Mouse (Mus musculus) heart, adult 2 months (tissue): ENCODE measurements around the gene 4931409K22Rik. TPM values are rescaled to one million over a fixed set of nuclear protein-coding genes. Genes with fewer than 3 reads are reported as not detected.

Experiments
- DNase-seq, 2 experiments: peaks; one replicate each; pipeline ENCODE4 v3.0.0; 2021
- H3K27ac ChIP-seq: fragments of 200-600 bp; 2 replicates; pipeline ENCODE4 v1.8.1; 2022
- H3K27me3 ChIP-seq: fragments of 200-500 bp; 2 replicates; pipeline ENCODE4 v1.6.1; 2012; ENCODE audit warnings: mild to moderate bottlenecking, low read length, inconsistent platforms, mixed read lengths; ENCODE audit not compliant: control insufficient read depth, insufficient read depth
- H3K36me3 ChIP-seq: fragments of 200-500 bp; 2 replicates; pipeline ENCODE4 v1.6.1; 2012; ENCODE audit warnings: low read length, inconsistent platforms; ENCODE audit not compliant: control insufficient read depth, insufficient read depth
- H3K4me1 ChIP-seq: fragments of 200-500 bp; 2 replicates; pipeline ENCODE4 v1.6.1; 2011; ENCODE audit warnings: low read length; ENCODE audit not compliant: control insufficient read depth, insufficient read depth
- H3K4me3 ChIP-seq: fragments of 200-600 bp; 2 replicates; pipeline ENCODE4 v1.8.1; 2022
- H3K79me2 ChIP-seq: fragments of 200-500 bp; replicated peaks from 2 replicates; pipeline ENCODE4 v1.6.1; 2012; ENCODE audit warnings: mild to moderate bottlenecking, inconsistent platforms, low read length, moderate library complexity, mixed read lengths; ENCODE audit not compliant: control insufficient read depth, insufficient read depth
- H3K9ac ChIP-seq: fragments of 200-500 bp; 2 replicates; pipeline ENCODE4 v1.6.1; 2012; ENCODE audit warnings: low read depth, mild to moderate bottlenecking, control low read depth, inconsistent platforms, low read length, mixed read lengths
- CTCF ChIP-seq: fragments of 200-600 bp; IDR thresholded peaks from 2 replicates; pipeline ENCODE4 v1.8.1; 2022; ENCODE audit warnings: antibody characterized with exemption, mild to moderate bottlenecking, moderate library complexity
- EP300 ChIP-seq: fragments of 200-500 bp; IDR thresholded peaks from 2 replicates; pipeline ENCODE4 v1.6.1; 2011; ENCODE audit warnings: low read depth, low read length, control low read depth; ENCODE audit not compliant: insufficient read depth
- POLR2A ChIP-seq: fragments of 200-500 bp; IDR thresholded peaks from 2 replicates; pipeline ENCODE4 v1.6.1; 2011; ENCODE audit warnings: mild to moderate bottlenecking, low read depth, low read length, control low read depth; ENCODE audit not compliant: insufficient read depth
- WGBS: fragments of 180-500 bp; shearing (Covaris S2); methylation state at CpG from one replicate; pipeline ENCODE4 v1.1.7; 2018; 5-methylcytosine and 5-hydroxymethylcytosine counted together
- intact Hi-C: fragments of 180-260 bp; cut with DNase I; formaldehyde crosslinking; loops from one replicate; pipeline ENCODE4 v1.15.1; 2025
- polyA plus RNA-seq: library from polyadenylated mRNA; depleted of rRNA; stranded (reverse); fragments of >200 nt; gene quantifications from 2 replicates; pipeline ENCODE4 v1.2.3, GENCODE M21; 2012
- total RNA-seq, 2 experiments: library from RNA; stranded (reverse); gene quantifications; 2 replicates each; pipeline ENCODE4 v1.2.3; 2021

The 4931409K22Rik gene
- total and polyA plus RNA-seq, 3 experiments = 0.06 TPM; not detected in 2

GRCm38 (mm10) chr5:24524522-24524921 is 32.1 kb downstream of the 4931409K22Rik start:
- intact Hi-C loops = no loop called here
- H3K27ac ChIP-seq = no peak overlapping the region
- no peak overlapping the region for H3K9ac ChIP-seq
- no peak for DNase-seq
- TF ChIP-seq CTCF (no peak), EP300 (no peak), POLR2A (no peak)
- H3K4me3 ChIP-seq = no peak overlapping the region
- H3K36me3 ChIP-seq = no peaks in the 10 kb centered on the region
- peaks cover 26% of the 10 kb centered on the region for H3K27me3 ChIP-seq
- no peaks in the 10 kb centered on the region for H3K79me2 ChIP-seq
- no peaks in the 10 kb centered on the region for H3K4me1 ChIP-seq
- WGBS = 19% methylated on average over 4 of the region's 4 CpGs

- WGBS = 69% methylated on average over 8 of the region's 8 CpGs
- intact Hi-C loops = no loop called here
- Histone ChIP-seq H3K79me2 (no peaks in the 10 kb centered on the region), H3K4me1 (no peaks in the 10 kb centered on the region), H3K27ac (no peak overlapping the region), H3K36me3 (no peaks in the 10 kb centered on the region), H3K27me3 (peaks cover 26% of the 10 kb centered on the region), H3K4me3 (no peak overlapping the region), H3K9ac (no peak overlapping the region)
- no peak for TF ChIP-seq POLR2A
- TF ChIP-seq CTCF = no peak
- TF ChIP-seq EP300 = no peak
- DNase-seq = no peak
These were observed 32.8 kb downstream of the 4931409K22Rik start for GRCm38 (mm10) chr5:24523806-24524205.

- H3K4me3 ChIP-seq = no peak overlapping the region
- no peak overlapping the region for H3K9ac ChIP-seq
- TF ChIP-seq EP300 (no peak), CTCF (no peak), POLR2A (no peak)
- no peak overlapping the region for H3K27ac ChIP-seq
- no peaks in the 10 kb centered on the region for H3K36me3 ChIP-seq
- no peaks in the 10 kb centered on the region for H3K79me2 ChIP-seq
- H3K4me1 ChIP-seq = no peaks in the 10 kb centered on the region
- intact Hi-C loops = no loop called here
- peaks cover 17% of the 10 kb centered on the region for H3K27me3 ChIP-seq
- no peak for DNase-seq
- WGBS = 63% methylated on average over 8 of the region's 8 CpGs
These were observed 35.2 kb downstream of the 4931409K22Rik start for GRCm38 (mm10) chr5:24521366-24521765.

GRCm38 (mm10) chr5:24512271-24512670 is 44.3 kb downstream of the 4931409K22Rik start:
- WGBS = 29% methylated on average over 8 of the region's 8 CpGs
- no peak overlapping the region for H3K4me3 ChIP-seq
- H3K79me2 ChIP-seq = no peaks in the 10 kb centered on the region
- H3K4me1 ChIP-seq = no peaks in the 10 kb centered on the region
- peak in 1 of 2 experiments; percentile 52 for DNase-seq
- no peaks in the 10 kb centered on the region for H3K36me3 ChIP-seq
- H3K9ac ChIP-seq = no peak overlapping the region
- H3K27me3 ChIP-seq = no peaks in the 10 kb centered on the region; the same call in 1 of the 2 replicates
- no peak overlapping the region for H3K27ac ChIP-seq
- intact Hi-C loops = no loop called here
- TF ChIP-seq CTCF (no peak), POLR2A (no peak), EP300 (no peak)

- Histone ChIP-seq H3K27ac (no peak overlapping the region), H3K4me3 (no peak overlapping the region), H3K4me1 (no peaks in the 10 kb centered on the region), H3K79me2 (no peaks in the 10 kb centered on the region), H3K36me3 (no peaks in the 10 kb centered on the region), H3K27me3 (no peaks in the 10 kb centered on the region), H3K9ac (no peak overlapping the region)
- WGBS = 48% methylated on average over 11 of the region's 11 CpGs
- TF ChIP-seq EP300 = no peak
- TF ChIP-seq CTCF = peak; percentile 80
- DNase-seq = peak; percentile 35 to 57
- intact Hi-C loops = loop anchor here (1.0 kb wide), 2 partner anchors 87 to 142 kb away; no protein-coding TSS in a partner anchor
These were observed 46.0 kb downstream of the 4931409K22Rik start for GRCm38 (mm10) chr5:24510635-24511034.

- DNase-seq = no peak
- no peak overlapping the region for H3K9ac ChIP-seq
- no peak overlapping the region for H3K27ac ChIP-seq
- H3K79me2 ChIP-seq = no peaks in the 10 kb centered on the region
- no peaks in the 10 kb centered on the region for H3K4me1 ChIP-seq
- H3K27me3 ChIP-seq = no peaks in the 10 kb centered on the region
- intact Hi-C loops = no loop called here
- 92% methylated on average over 7 of the region's 7 CpGs for WGBS
- H3K36me3 ChIP-seq = no peaks in the 10 kb centered on the region
- TF ChIP-seq EP300 (no peak), CTCF (no peak), POLR2A (no peak)
- no peak overlapping the region for H3K4me3 ChIP-seq
These were observed 48.2 kb downstream of the 4931409K22Rik start for GRCm38 (mm10) chr5:24508406-24508805.

GRCm38 (mm10) chr5:24505513-24505912 is 51.1 kb downstream of the 4931409K22Rik start:
- Histone ChIP-seq H3K36me3 (no peaks in the 10 kb centered on the region), H3K9ac (no peak overlapping the region), H3K27me3 (no peaks in the 10 kb centered on the region), H3K4me3 (no peak overlapping the region), H3K79me2 (no peaks in the 10 kb centered on the region), H3K4me1 (no peaks in the 10 kb centered on the region), H3K27ac (no peak overlapping the region)
- no peak for TF ChIP-seq POLR2A
- TF ChIP-seq CTCF = no peak
- TF ChIP-seq EP300 = no peak
- intact Hi-C loops = no loop called here
- no peak for DNase-seq
- WGBS = 36% methylated on average over 2 of the region's 2 CpGs
